Mouse (Mus musculus): ENCODE measurements around the gene Pafah1b3. TPM values are rescaled to one million over a fixed set of nuclear protein-coding genes. Genes with fewer than 3 reads are reported as not detected.
A peak's percentile ranks its signal among the peaks of the same experiment; 100 is the strongest.

Pafah1b3 gene
- polyA plus RNA-seq, 1 experiment from 2014 or later: 571 TPM

DNA sequence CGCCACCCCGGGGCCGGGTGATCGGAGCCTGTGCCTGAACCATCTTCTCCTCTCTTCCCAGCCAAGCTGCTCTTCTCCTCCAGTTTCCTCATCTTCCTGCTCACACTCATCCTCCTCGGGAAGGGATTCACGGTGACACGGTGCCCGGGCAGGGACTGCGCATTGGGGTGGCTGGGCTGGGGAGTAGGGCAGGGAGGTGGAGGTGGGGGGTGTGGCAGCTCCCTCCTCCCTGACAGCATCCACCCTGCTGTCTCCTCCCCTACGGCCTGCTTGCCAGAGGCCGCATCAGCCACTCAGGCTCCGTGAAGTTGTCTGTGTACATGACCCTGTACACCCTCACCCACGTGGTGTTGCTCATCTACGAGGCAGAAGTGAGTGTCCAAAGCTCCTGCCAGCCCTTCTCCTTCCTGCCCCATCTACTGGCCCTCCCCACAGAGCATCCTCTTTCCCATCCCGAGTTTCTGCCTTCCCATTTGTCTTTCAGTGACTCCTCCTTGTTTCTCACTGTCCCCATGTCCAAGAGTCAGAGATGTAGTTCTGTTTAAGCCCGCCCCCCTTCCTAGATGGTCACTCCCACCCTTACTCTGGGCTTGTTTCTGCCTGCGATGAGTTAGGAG lies 11.0 kb upstream of the Pafah1b3 start:
- WGBS: 62% methylated on average over 17 of the region's 17 CpGs
- ATAC-seq: no peak
- Histone ChIP-seq H3K27me3 (replicated peaks; ENCODE audit: control insufficient read depth, insufficient read depth, low read length) (peaks cover 22% of the 10 kb centered on the region), H3K36me3 (ENCODE audit: control insufficient read depth, insufficient read depth, low read length) (no peaks in the 10 kb centered on the region), H3K4me2 (ENCODE audit: low read length) (no peak overlapping the region), H3K4me3 (ENCODE audit: low read length) (no peak overlapping the region), H3K4me1 (ENCODE audit: control insufficient read depth, insufficient read depth, low read depth, low read length) (peaks cover 7% of the 10 kb centered on the region), H3K27ac (ENCODE audit: low read depth, low read length) (no peak overlapping the region), H3K9me3 (ENCODE audit: control insufficient read depth, low read length) (no peaks in the 10 kb centered on the region), H3K9ac (ENCODE audit: low read depth, low read length) (no peak overlapping the region)

GRCm38 (mm10) chr7:25306614-25306996 lies 8.8 kb upstream of the Pafah1b3 start:
- Histone ChIP-seq H3K4me2 (ENCODE audit: low read length) (peak overlapping the region; percentile 87), H3K9me3 (ENCODE audit: control insufficient read depth, low read length) (no peaks in the 10 kb centered on the region), H3K27ac (ENCODE audit: low read depth, low read length) (peak overlapping the region; percentile 86), H3K27me3 (replicated peaks; ENCODE audit: control insufficient read depth, insufficient read depth, low read length) (peaks cover 2% of the 10 kb centered on the region; the same call in 1 of the 2 replicates), H3K4me1 (ENCODE audit: control insufficient read depth, insufficient read depth, low read depth, low read length) (peaks cover 7% of the 10 kb centered on the region), H3K36me3 (ENCODE audit: control insufficient read depth, insufficient read depth, low read length) (no peaks in the 10 kb centered on the region), H3K4me3 (ENCODE audit: low read length) (peak overlapping the region; percentile 75), H3K9ac (ENCODE audit: low read depth, low read length) (peak overlapping the region; percentile 87)
- 34% methylated on average over 2 of the region's 2 CpGs for WGBS
- ATAC-seq: no peak

- peak; percentile 76 for ATAC-seq
- under 1% methylated on average over 47 of the region's 47 CpGs for WGBS
- H3K9me3 ChIP-seq (ENCODE audit: control insufficient read depth, low read length): no peaks in the 10 kb centered on the region
Observed at GRCm38 (mm10) chr7:25305956-25306613, 8.3 kb upstream of the Pafah1b3 start, which contains the start of gene Tmem145. Tmem145 (plus strand) TSS chr7:25306106.

GRCm38 (mm10) chr7:25305481-25305880 lies 7.7 kb upstream of the Pafah1b3 start:
- Histone ChIP-seq H3K36me3 (ENCODE audit: control insufficient read depth, insufficient read depth, low read length) (no peaks in the 10 kb centered on the region), H3K9me3 (ENCODE audit: control insufficient read depth, low read length) (no peaks in the 10 kb centered on the region), H3K27me3 (replicated peaks; ENCODE audit: control insufficient read depth, insufficient read depth, low read length) (no peaks in the 10 kb centered on the region), H3K4me1 (ENCODE audit: control insufficient read depth, insufficient read depth, low read depth, low read length) (peaks cover 7% of the 10 kb centered on the region), H3K9ac (ENCODE audit: low read depth, low read length) (peak overlapping the region; percentile 87), H3K4me3 (ENCODE audit: low read length) (peak overlapping the region; percentile 75), H3K27ac (ENCODE audit: low read depth, low read length) (peak overlapping the region; percentile 86), H3K4me2 (ENCODE audit: low read length) (peak overlapping the region; percentile 87)
- ATAC-seq: peak; percentile 19; the same call in 1 of the 2 replicates
- WGBS: 0% methylated on average over 2 of the region's 2 CpGs

More at GRCm38 (mm10) chr7:25305956-25306613, 8.3 kb upstream of the Pafah1b3 start, which contains the start of gene Tmem145:
- Histone ChIP-seq H3K4me3 (ENCODE audit: low read length) (peak within 1 kb of the TSS; percentile 75), H3K4me1 (ENCODE audit: control insufficient read depth, insufficient read depth, low read depth, low read length) (peaks cover 7% of the 10 kb centered on the region), H3K27me3 (replicated peaks; ENCODE audit: control insufficient read depth, insufficient read depth, low read length) (no peaks in the 10 kb centered on the region), H3K9ac (ENCODE audit: low read depth, low read length) (peak within 1 kb of the TSS; percentile 87), H3K36me3 (ENCODE audit: control insufficient read depth, insufficient read depth, low read length) (no peaks in the 10 kb centered on the region), H3K27ac (ENCODE audit: low read depth, low read length) (peak within 1 kb of the TSS; percentile 86), H3K4me2 (ENCODE audit: low read length) (peak within 1 kb of the TSS; percentile 87)

DNA sequence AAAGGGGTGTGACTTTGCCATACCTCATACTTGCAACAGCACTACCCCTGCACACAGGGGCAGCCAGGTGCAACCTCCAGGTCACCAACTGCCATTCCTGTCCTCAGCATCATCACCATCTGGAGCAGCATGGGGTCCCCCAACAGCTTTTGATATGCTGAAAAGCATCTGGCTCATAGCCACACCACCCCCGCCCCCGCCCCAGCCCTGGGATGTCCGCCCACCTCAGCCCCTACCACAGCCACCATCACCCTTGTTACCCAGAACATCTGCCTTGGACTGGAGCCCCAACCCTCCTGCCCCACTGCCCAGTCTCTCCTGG lies 5.9 kb upstream of the Pafah1b3 start:
- Histone ChIP-seq H3K27me3 (replicated peaks; ENCODE audit: control insufficient read depth, insufficient read depth, low read length) (no peaks in the 10 kb centered on the region), H3K4me3 (ENCODE audit: low read length) (no peak overlapping the region), H3K4me2 (ENCODE audit: low read length) (no peak overlapping the region), H3K9ac (ENCODE audit: low read depth, low read length) (no peak overlapping the region), H3K4me1 (ENCODE audit: control insufficient read depth, insufficient read depth, low read depth, low read length) (peaks cover 7% of the 10 kb centered on the region), H3K36me3 (ENCODE audit: control insufficient read depth, insufficient read depth, low read length) (no peaks in the 10 kb centered on the region), H3K9me3 (ENCODE audit: control insufficient read depth, low read length) (no peaks in the 10 kb centered on the region), H3K27ac (ENCODE audit: low read depth, low read length) (no peak overlapping the region)
- WGBS: 69% methylated on average over 3 of the region's 3 CpGs
- ATAC-seq: no peak

DNA sequence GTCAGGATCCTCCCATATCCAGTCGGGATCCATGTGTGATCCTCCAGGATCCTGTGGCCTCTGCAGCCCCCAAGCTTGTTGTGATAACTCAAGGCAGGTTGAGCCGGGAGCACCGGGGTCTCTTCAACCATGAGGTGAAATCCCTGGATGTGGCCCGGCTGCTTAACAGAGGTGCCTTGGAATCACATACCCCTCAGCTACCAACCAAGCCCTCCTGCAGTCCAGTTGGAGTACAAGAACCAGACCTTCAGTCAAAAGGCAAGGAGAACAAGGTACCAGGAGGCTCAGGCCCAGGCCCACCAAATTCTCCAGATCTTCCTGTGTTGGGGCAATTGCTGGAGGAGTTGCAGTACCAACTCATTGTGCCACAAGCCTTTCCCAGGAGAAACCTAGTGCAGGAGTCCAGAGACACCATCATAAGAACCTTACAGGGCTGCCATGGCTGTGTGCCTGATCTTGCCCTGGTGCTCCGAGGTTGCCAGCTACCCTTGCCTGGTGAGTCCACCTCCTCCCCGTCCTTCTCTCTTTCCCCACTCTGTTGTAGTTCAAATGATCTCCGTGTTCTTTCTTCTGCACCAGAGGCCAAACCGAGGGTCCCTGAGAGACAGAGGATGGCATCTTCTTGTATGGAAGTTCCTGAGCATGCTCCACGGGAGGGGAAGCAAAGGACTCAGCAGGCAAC lies 5.4 kb upstream of the Pafah1b3 start:
- Histone ChIP-seq H3K36me3 (ENCODE audit: control insufficient read depth, insufficient read depth, low read length) (no peaks in the 10 kb centered on the region), H3K9ac (ENCODE audit: low read depth, low read length) (no peak overlapping the region), H3K4me2 (ENCODE audit: low read length) (no peak overlapping the region), H3K9me3 (ENCODE audit: control insufficient read depth, low read length) (no peaks in the 10 kb centered on the region), H3K4me3 (ENCODE audit: low read length) (no peak overlapping the region), H3K4me1 (ENCODE audit: control insufficient read depth, insufficient read depth, low read depth, low read length) (peaks cover 7% of the 10 kb centered on the region), H3K27me3 (replicated peaks; ENCODE audit: control insufficient read depth, insufficient read depth, low read length) (no peaks in the 10 kb centered on the region), H3K27ac (ENCODE audit: low read depth, low read length) (no peak overlapping the region)
- 72% methylated on average over 9 of the region's 9 CpGs for WGBS
- no peak for ATAC-seq

GRCm38 (mm10) chr7:25301063-25301462 lies 3.3 kb upstream of the Pafah1b3 start, which contains the start of gene Prr19:
Prr19 (plus strand) TSS chr7:25301411.
- 60% methylated on average over 18 of the region's 19 CpGs for WGBS
- ATAC-seq: peak; percentile 46
- H3K27me3 ChIP-seq (replicated peaks; ENCODE audit: control insufficient read depth, insufficient read depth, low read length): no peaks in the 10 kb centered on the region
- peaks cover 10% of the 10 kb centered on the region for H3K4me1 ChIP-seq (ENCODE audit: control insufficient read depth, insufficient read depth, low read depth, low read length)
- peak within 1 kb of the TSS; percentile 34 for H3K4me2 ChIP-seq (ENCODE audit: low read length)
- no peak within 1 kb of the TSS for H3K27ac ChIP-seq (ENCODE audit: low read depth, low read length)
- no peaks in the 10 kb centered on the region for H3K36me3 ChIP-seq (ENCODE audit: control insufficient read depth, insufficient read depth, low read length)
- H3K9me3 ChIP-seq (ENCODE audit: control insufficient read depth, low read length): no peaks in the 10 kb centered on the region
- peak within 1 kb of the TSS; percentile 11; the same call in 1 of the 2 replicates for H3K4me3 ChIP-seq (ENCODE audit: low read length)
- H3K9ac ChIP-seq (ENCODE audit: low read depth, low read length): no peak within 1 kb of the TSS

GRCm38 (mm10) chr7:25296945-25297453 lies 787 bp downstream of the Pafah1b3 start:
- H3K4me3 ChIP-seq (ENCODE audit: low read length): peak overlapping the region; percentile 81
- 1% methylated on average over 21 of the region's 21 CpGs for WGBS
- ATAC-seq: peak; percentile 40

More at GRCm38 (mm10) chr7:25296945-25297453, 787 bp downstream of the Pafah1b3 start:
- Histone ChIP-seq H3K27me3 (replicated peaks; ENCODE audit: control insufficient read depth, insufficient read depth, low read length) (no peaks in the 10 kb centered on the region), H3K4me1 (ENCODE audit: control insufficient read depth, insufficient read depth, low read depth, low read length) (peaks cover 16% of the 10 kb centered on the region), H3K4me2 (ENCODE audit: low read length) (peak overlapping the region; percentile 73), H3K27ac (ENCODE audit: low read depth, low read length) (peak overlapping the region; percentile 97), H3K9me3 (ENCODE audit: control insufficient read depth, low read length) (no peaks in the 10 kb centered on the region), H3K36me3 (ENCODE audit: control insufficient read depth, insufficient read depth, low read length) (peaks cover 20% of the 10 kb centered on the region), H3K9ac (ENCODE audit: low read depth, low read length) (peak overlapping the region; percentile 84)

Data from hindbrain, embryonic 16.5 days (tissue).